Mouse (Mus musculus) E14TG2a.4 (cell line): ENCODE results near the gene Stx17.

Experiments
- H3K27me3 ChIP-seq: 2 replicates; pipeline ENCODE4 v1.6.1; 2014; ENCODE audit warnings: low read length, control low read depth; ENCODE audit not compliant: insufficient read depth
- H3K36me3 ChIP-seq: 2 replicates; pipeline ENCODE4 v1.6.1; 2014; ENCODE audit warnings: low read length, control low read depth; ENCODE audit not compliant: insufficient read depth
- H3K4me1 ChIP-seq: replicated peaks from 2 replicates; pipeline ENCODE4 v1.6.1; 2014; ENCODE audit warnings: low read depth, low read length, control low read depth
- H3K4me3 ChIP-seq: replicated peaks from 2 replicates; pipeline ENCODE4 v1.5.1; 2014; ENCODE audit warnings: mild to moderate bottlenecking, low read length
- H3K9me3 ChIP-seq: 2 replicates; pipeline ENCODE4 v1.6.1; 2014; ENCODE audit warnings: low read length, control low read depth
- CTCF ChIP-seq: conservative IDR thresholded peaks from 2 replicates; pipeline ENCODE4 v1.5.1; 2014; ENCODE audit warnings: low read length
- NANOG ChIP-seq: IDR thresholded peaks from 2 replicates; pipeline ENCODE4 v1.6.1; 2014; ENCODE audit warnings: borderline replicate concordance, low read length, mixed read lengths
- POU5F1 ChIP-seq: IDR thresholded peaks from 2 replicates; pipeline ENCODE4 v1.6.1; 2014; ENCODE audit warnings: low read length, borderline replicate concordance

The Stx17 gene

GRCm38 (mm10) chr4:48132721-48133120 is 8.0 kb downstream of the Stx17 start:
- H3K4me1 ChIP-seq, result no peaks in the 10 kb centered on the region

GRCm38 (mm10) chr4:48149492-48149891 is 24.8 kb downstream of the Stx17 start:
- Histone ChIP-seq H3K4me1 (no peaks in the 10 kb centered on the region), H3K4me3 (no peak overlapping the region), H3K27me3 (no peaks in the 10 kb centered on the region)

More at GRCm38 (mm10) chr4:48132721-48133120, 8.0 kb downstream of the Stx17 start:
- no peaks in the 10 kb centered on the region for H3K9me3 ChIP-seq
- no peak overlapping the region for H3K4me3 ChIP-seq
- no peaks in the 10 kb centered on the region for H3K36me3 ChIP-seq
- no peaks in the 10 kb centered on the region for H3K27me3 ChIP-seq
- TF ChIP-seq NANOG (peak; percentile 35; the same call in 1 of the 2 replicates), CTCF (no peak)

DNA sequence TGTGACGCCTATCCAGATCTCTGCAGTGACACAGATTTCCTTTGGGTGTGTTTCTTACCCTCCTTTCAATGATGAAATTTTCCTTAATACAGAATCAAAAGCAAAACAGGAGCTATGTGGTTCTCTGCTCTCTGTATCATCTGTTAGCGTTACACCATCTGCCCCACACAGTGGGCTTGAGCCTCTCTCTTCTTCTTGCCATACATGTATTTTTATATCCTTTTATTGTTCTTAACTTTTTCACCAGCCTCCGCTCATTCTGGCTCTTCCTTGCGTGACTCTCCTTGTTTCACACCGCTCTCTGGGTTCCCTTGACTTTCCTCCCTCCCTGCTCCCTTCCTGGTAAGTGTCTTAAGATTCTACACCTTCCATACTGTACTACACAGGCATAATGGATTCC is 28.5 kb downstream of the Stx17 start:
- Histone ChIP-seq H3K4me3 (no peak overlapping the region), H3K9me3 (no peaks in the 10 kb centered on the region; the same call in 1 of the 2 replicates), H3K36me3 (no peaks in the 10 kb centered on the region), H3K4me1 (no peaks in the 10 kb centered on the region), H3K27me3 (no peaks in the 10 kb centered on the region)
- TF ChIP-seq CTCF (no peak), NANOG (no peak), POU5F1 (no peak)

More at GRCm38 (mm10) chr4:48149492-48149891, 24.8 kb downstream of the Stx17 start:
- TF ChIP-seq NANOG (no peak), CTCF (no peak), POU5F1 (no peak)
- no peaks in the 10 kb centered on the region for H3K9me3 ChIP-seq
- no peaks in the 10 kb centered on the region for H3K36me3 ChIP-seq

DNA sequence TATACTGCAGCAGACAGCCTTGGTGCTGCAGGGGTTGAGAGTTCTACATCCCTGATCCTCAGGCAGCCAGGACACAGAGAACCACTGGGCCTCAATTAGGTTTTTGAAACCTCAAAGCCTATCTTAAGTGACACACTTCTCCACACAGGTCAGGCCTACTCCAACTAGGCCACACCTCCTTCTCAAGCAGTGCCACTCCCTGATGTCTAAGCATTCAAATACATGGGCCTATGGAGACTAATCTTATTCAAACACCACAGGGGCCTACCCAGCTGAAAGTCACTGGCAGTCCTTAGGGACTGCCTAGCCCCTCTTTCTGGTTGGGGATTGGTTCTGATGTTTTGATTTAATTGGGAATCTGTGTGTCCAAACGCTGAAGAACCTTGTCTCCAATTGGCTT is 31.1 kb downstream of the Stx17 start:
- Histone ChIP-seq H3K4me3 (no peak overlapping the region), H3K27me3 (no peaks in the 10 kb centered on the region), H3K4me1 (no peaks in the 10 kb centered on the region), H3K36me3 (no peaks in the 10 kb centered on the region), H3K9me3 (peaks cover 7% of the 10 kb centered on the region)
- TF ChIP-seq NANOG, result no peak
- no peak for TF ChIP-seq POU5F1
- TF ChIP-seq CTCF, result no peak

GRCm38 (mm10) chr4:48160386-48160785 is 35.7 kb downstream of the Stx17 start:
- Histone ChIP-seq H3K27me3 (no peaks in the 10 kb centered on the region), H3K9me3 (peaks cover 23% of the 10 kb centered on the region), H3K4me1 (no peaks in the 10 kb centered on the region), H3K4me3 (no peak overlapping the region), H3K36me3 (no peaks in the 10 kb centered on the region)
- TF ChIP-seq POU5F1, result no peak
- no peak for TF ChIP-seq CTCF
- no peak for TF ChIP-seq NANOG

GRCm38 (mm10) chr4:48163851-48164250 is 39.1 kb downstream of the Stx17 start:
- peaks cover 24% of the 10 kb centered on the region for H3K9me3 ChIP-seq
- no peak overlapping the region for H3K4me3 ChIP-seq
- no peaks in the 10 kb centered on the region for H3K4me1 ChIP-seq

DNA sequence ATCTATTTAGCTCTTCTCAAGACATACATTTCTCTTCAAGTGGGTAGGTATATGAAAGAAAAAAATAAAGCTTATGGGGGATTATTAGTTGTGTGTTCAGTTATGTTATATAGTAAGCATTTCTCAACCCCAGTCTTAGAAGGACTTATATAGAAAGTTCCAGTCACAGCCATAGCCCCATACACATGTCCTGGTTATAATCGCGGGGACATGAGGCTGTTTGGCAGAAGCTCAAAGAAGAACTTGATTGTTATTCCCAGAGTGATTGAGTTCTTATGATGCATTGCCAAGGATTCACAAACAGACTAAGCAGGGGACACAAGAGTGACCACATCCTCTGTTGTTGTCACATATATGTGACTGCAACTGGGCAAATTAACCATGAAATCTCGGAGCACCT is 51.0 kb downstream of the Stx17 start:
- Histone ChIP-seq H3K4me1 (no peaks in the 10 kb centered on the region), H3K36me3 (no peaks in the 10 kb centered on the region), H3K9me3 (no peaks in the 10 kb centered on the region), H3K27me3 (no peaks in the 10 kb centered on the region), H3K4me3 (no peak overlapping the region)
- TF ChIP-seq POU5F1 (no peak), NANOG (no peak), CTCF (no peak)

More at GRCm38 (mm10) chr4:48163851-48164250, 39.1 kb downstream of the Stx17 start:
- no peaks in the 10 kb centered on the region for H3K27me3 ChIP-seq
- no peak for TF ChIP-seq POU5F1
- no peaks in the 10 kb centered on the region for H3K36me3 ChIP-seq

DNA sequence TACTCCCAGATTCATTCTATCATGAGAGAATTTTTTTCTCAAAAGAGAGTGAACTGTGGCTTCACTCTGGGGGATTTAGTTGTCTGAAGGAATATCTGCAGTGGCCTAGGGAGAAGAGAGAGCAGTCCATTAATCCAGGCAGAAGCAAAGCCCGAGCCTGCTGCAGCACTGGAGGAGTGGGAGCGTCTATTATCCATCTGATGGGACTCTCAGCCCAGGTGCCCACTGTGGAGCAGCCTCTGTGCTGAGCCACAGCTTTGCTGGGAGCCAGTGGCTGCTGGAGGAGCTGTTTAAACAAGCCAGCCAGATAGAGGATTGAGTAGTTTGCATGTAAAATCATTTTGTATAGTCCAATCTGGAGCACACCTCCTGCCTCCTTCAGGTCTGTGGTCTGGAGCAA is 56.2 kb downstream of the Stx17 start:
- no peaks in the 10 kb centered on the region for H3K4me1 ChIP-seq
- TF ChIP-seq CTCF (no peak), POU5F1 (no peak), NANOG (no peak)
- H3K9me3 ChIP-seq, result no peaks in the 10 kb centered on the region
- no peaks in the 10 kb centered on the region for H3K27me3 ChIP-seq
- no peak overlapping the region for H3K4me3 ChIP-seq
- H3K36me3 ChIP-seq, result no peaks in the 10 kb centered on the region

DNA sequence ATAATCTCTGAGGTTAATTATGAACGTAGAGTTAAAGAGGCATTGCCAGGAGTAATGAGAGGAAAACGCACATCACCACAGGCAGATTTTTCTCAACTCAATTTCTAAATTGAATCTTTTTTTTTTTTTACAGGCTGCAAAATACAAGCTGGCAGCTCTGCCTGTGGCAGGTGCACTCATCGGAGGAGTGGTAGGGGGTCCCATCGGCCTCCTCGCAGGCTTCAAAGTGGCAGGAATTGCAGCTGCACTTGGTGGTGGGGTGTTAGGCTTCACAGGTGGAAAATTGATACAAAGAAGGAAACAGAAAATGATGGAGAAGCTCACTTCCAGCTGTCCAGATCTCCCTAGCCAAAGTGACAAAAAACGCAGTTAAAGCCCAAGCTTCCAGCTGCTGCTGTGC is 56.7 kb downstream of the Stx17 start:
- Histone ChIP-seq H3K36me3 (no peaks in the 10 kb centered on the region), H3K4me3 (no peak overlapping the region), H3K9me3 (no peaks in the 10 kb centered on the region), H3K4me1 (no peaks in the 10 kb centered on the region), H3K27me3 (no peaks in the 10 kb centered on the region)
- TF ChIP-seq POU5F1, result no peak
- TF ChIP-seq CTCF, result no peak
- no peak for TF ChIP-seq NANOG
